In the genomic region with DNA sequence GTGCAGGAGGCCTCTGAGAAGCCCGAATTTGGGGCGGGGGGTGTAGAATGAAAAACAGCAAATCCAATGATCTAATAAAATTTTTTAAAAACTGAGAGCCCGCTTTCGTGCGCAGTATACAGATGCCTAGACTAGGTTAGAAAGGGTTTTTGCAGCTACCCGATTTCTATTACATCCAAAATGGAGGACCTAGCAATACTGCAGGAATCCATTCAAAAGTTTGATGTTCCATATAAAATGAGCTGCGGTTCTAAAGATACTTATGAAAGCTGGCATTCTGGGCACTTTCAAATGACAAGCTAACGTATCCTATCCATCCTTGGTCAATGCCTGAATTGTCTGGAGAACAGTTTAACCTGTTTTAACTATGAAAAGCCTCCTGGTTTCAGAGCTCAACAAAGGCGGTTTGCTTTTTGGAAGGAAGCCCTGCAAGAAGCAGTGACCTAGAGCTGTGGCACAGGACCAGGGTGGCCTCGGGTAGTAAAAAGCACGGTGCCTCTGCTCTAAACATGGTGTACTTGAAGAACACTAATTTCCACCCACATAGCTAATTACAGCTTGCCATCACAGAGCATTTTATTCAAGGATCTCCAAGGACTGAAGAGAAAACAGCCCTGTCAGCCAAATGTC, we compare ENCODE assay signal across 8 mouse cellular contexts. TPM values are rescaled to one million over a fixed set of nuclear protein-coding genes. Genes with fewer than 3 reads are reported as not detected.
DNase-seq lines count a peak whose midpoint lies in the region; ATAC-seq and TF ChIP-seq lines count a peak whose summit lies in the region.

No protein-coding gene starts in this region.

- peak overlapping the region; percentile 66 for H3K4me3 ChIP-seq in heart, postnatal 0 days (ENCODE audit: low read depth, low read length)
- peak overlapping the region; percentile 92 for H3K4me3 ChIP-seq in olfactory bulb, adult 2 months (ENCODE audit: insufficient read depth, low read depth, low read length)

- 31% methylated on average over 11 of the region's 11 CpGs for WGBS in heart, postnatal 0 days
- WGBS in olfactory bulb, adult 2 months, result 10% methylated on average over 11 of the region's 11 CpGs

- peak overlapping the region; percentile 94 for H3K27ac ChIP-seq in heart, postnatal 0 days (ENCODE audit: low read depth)
- peak overlapping the region; percentile 81 for H3K27ac ChIP-seq in olfactory bulb, adult 2 months (ENCODE audit: insufficient read depth, low read depth, low read length)

- no peak for TF ChIP-seq EP300 in heart, postnatal 0 days (IDR thresholded peaks at IDR 0.05; ENCODE audit: low read depth)

- H3K36me3 ChIP-seq in heart, postnatal 0 days (replicated peaks; ENCODE audit: control insufficient read depth, insufficient read depth, low read length), result no peaks in the 10 kb centered on the region

- H3K9me3 ChIP-seq in heart, postnatal 0 days (replicated peaks; ENCODE audit: control insufficient read depth, low read length), result no peaks in the 10 kb centered on the region

- H3K27me3 ChIP-seq in heart, postnatal 0 days (ENCODE audit: control insufficient read depth, insufficient read depth, low read length), result no peaks in the 10 kb centered on the region; the same call in 1 of the 2 replicates

- TF ChIP-seq CTCF in heart, postnatal 0 days (IDR thresholded peaks at IDR 0.05; ENCODE audit: low read depth), result no peak
- no peak for TF ChIP-seq CTCF in olfactory bulb, adult 2 months (IDR thresholded peaks at IDR 0.05; ENCODE audit: insufficient read depth, low read depth, low read length)

- intact Hi-C loops in left cerebral cortex, postnatal 25 days (cut with DNase I), result loop anchor here (1.0 to 5.0 kb wide), 2 partner anchors 66 to 93 kb away; no protein-coding TSS in a partner anchor

- H3K4me1 ChIP-seq in heart, postnatal 0 days (ENCODE audit: control insufficient read depth, insufficient read depth), result peaks cover 21% of the 10 kb centered on the region
- H3K4me1 ChIP-seq in olfactory bulb, adult 2 months (ENCODE audit: control insufficient read depth, insufficient read depth, low read length), result peaks cover 6% of the 10 kb centered on the region; the same call in 1 of the 2 replicates

- TF ChIP-seq POLR2A in olfactory bulb, adult 2 months (IDR thresholded peaks at IDR 0.05; ENCODE audit: insufficient read depth, low read depth, low read length), result no peak

- peak overlapping the region; percentile 80; the same call in 1 of the 2 replicates for H3K9ac ChIP-seq in heart, postnatal 0 days (replicated peaks; ENCODE audit: low read depth, low read length)

- no peak for ATAC-seq in heart, postnatal 0 days (ENCODE audit: insufficient read depth, low read depth)

- peak overlapping the region; percentile 67 for H3K4me2 ChIP-seq in heart, postnatal 0 days (ENCODE audit: low read depth, low read length)

- DNase-seq in left cerebral cortex, adult 11 months (ENCODE audit: low spot score), result peak; percentile 30
- DNase-seq in left cerebral cortex, adult 9 months (ENCODE audit: low spot score in 2 of 2), result no peak
- peak; percentile 22 to 36 for DNase-seq in cerebellum, postnatal 14 days
- DNase-seq in heart, postnatal 0 days (ENCODE audit: low spot score), result no peak
- peak; percentile 41 to 43 for DNase-seq in left cerebral cortex, postnatal 25 days (ENCODE audit: low spot score in 2 of 2)
- DNase-seq in thymus, postnatal 10 days (ENCODE audit: low spot score in 2 of 2), result no peak
- no peak for DNase-seq in thymus, postnatal 0 days (ENCODE audit: low spot score)

RNA-seq across cellular contexts. Expression of gene Enah, which starts 1.2 kb away (rescaled TPM):
- total RNA-seq in heart, postnatal 0 days (2014; rRNA removed; ENCODE audit: low replicate concordance), result 69.3 and 77.9 TPM in 2 replicates
- 10.3 and 13.2 TPM in 2 replicates for polyA plus RNA-seq in heart, postnatal 0 days (2015; fragmentation: Nextera tagmentation; extraction: Ambion mirVana)
- 100 to 1,000 TPM; 142 to 143 TPM for total RNA-seq in left cerebral cortex, postnatal 25 days (2021)
- 161 TPM in 1 of 2 replicates, not detected in the other for polyA plus RNA-seq in olfactory bulb, adult 2 months (2012; ENCODE audit: insufficient read depth, insufficient read length, low replicate concordance, missing spikeins)
- polyA plus RNA-seq in thymus, postnatal 0 days (2015; fragmentation: Nextera tagmentation; extraction: Ambion mirVana), result 3.9 and 4.8 TPM in 2 replicates

Comparison
In these comparisons a context has a peak if more than half of its experiments do, and no peak if none do; other contexts are left out.
1. DNase-seq: peak in left cerebral cortex, adult 11 months (single experiment), cerebellum, postnatal 14 days (2 of 2) and left cerebral cortex, postnatal 25 days (2 of 2); none in left cerebral cortex, adult 9 months (0 of 2), heart, postnatal 0 days (single experiment), thymus, postnatal 10 days (0 of 2) and thymus, postnatal 0 days (single experiment).